Mouse (Mus musculus): ENCODE results near the gene Acvr1b. TPM values are rescaled to one million over a fixed set of nuclear protein-coding genes. Genes with fewer than 3 reads are reported as not detected.
A peak's percentile ranks its signal among the peaks of the same experiment; 100 is the strongest.

The Acvr1b gene
- polyA plus RNA-seq, 1 experiment from 2014 or later = 10.7 TPM

GRCm38 (mm10) chr15:101175613-101176283 is 1.9 kb downstream of the Acvr1b start:
- peaks cover 36% of the 10 kb centered on the region for H3K4me1 ChIP-seq (ENCODE audit: control insufficient read depth, insufficient read depth, low read length)
- H3K4me2 ChIP-seq (ENCODE audit: low read depth, low read length) = peak overlapping the region; percentile 86
- peak overlapping the region; percentile 95 for H3K9ac ChIP-seq (ENCODE audit: low read depth, low read length)
- DNase-seq (ENCODE audit: low spot score) = no peak
- no peaks in the 10 kb centered on the region for H3K27me3 ChIP-seq (replicated peaks; ENCODE audit: control insufficient read depth, insufficient read depth, low read length)
- peak overlapping the region; percentile 88 for H3K4me3 ChIP-seq (ENCODE audit: low read depth, low read length)
- 17% methylated on average over 17 of the region's 17 CpGs for WGBS
- no peaks in the 10 kb centered on the region for H3K9me3 ChIP-seq (ENCODE audit: control insufficient read depth, low read length)
- peak overlapping the region; percentile 44 for H3K27ac ChIP-seq (replicated peaks; ENCODE audit: low read depth, low read length)
- H3K36me3 ChIP-seq (ENCODE audit: control insufficient read depth, insufficient read depth, low read length) = no peaks in the 10 kb centered on the region
- no peak for ATAC-seq (ENCODE audit: low read depth)

GRCm38 (mm10) chr15:101176284-101176680 is 2.4 kb downstream of the Acvr1b start:
- peak overlapping the region; percentile 88; the same call in 1 of the 2 replicates for H3K4me3 ChIP-seq (ENCODE audit: low read depth, low read length)
- H3K36me3 ChIP-seq (ENCODE audit: control insufficient read depth, insufficient read depth, low read length) = no peaks in the 10 kb centered on the region
- ATAC-seq (ENCODE audit: low read depth) = no peak
- peaks cover 39% of the 10 kb centered on the region for H3K4me1 ChIP-seq (ENCODE audit: control insufficient read depth, insufficient read depth, low read length)
- peak overlapping the region; percentile 86 for H3K4me2 ChIP-seq (ENCODE audit: low read depth, low read length)
- no peak for DNase-seq (ENCODE audit: low spot score)
- H3K27me3 ChIP-seq (replicated peaks; ENCODE audit: control insufficient read depth, insufficient read depth, low read length) = no peaks in the 10 kb centered on the region
- no peak overlapping the region; the same call in 1 of the 2 replicates for H3K9ac ChIP-seq (ENCODE audit: low read depth, low read length)
- 43% methylated on average over 3 of the region's 3 CpGs for WGBS
- H3K27ac ChIP-seq (replicated peaks; ENCODE audit: low read depth, low read length) = no peak overlapping the region; the same call in 1 of the 2 replicates
- H3K9me3 ChIP-seq (ENCODE audit: control insufficient read depth, low read length) = no peaks in the 10 kb centered on the region

GRCm38 (mm10) chr15:101176795-101177691 is 3.2 kb downstream of the Acvr1b start:
- no peaks in the 10 kb centered on the region for H3K9me3 ChIP-seq (ENCODE audit: control insufficient read depth, low read length)
- ATAC-seq (ENCODE audit: low read depth) = no peak

GRCm38 (mm10) chr15:101180363-101181105 is 6.7 kb downstream of the Acvr1b start:
- 0 out of 2 replicates have a peak, but pooled peaks cover 3% of the 10 kb centered on the region for H3K36me3 ChIP-seq (ENCODE audit: control insufficient read depth, insufficient read depth, low read length)
- H3K4me3 ChIP-seq (ENCODE audit: low read depth, low read length) = no peak overlapping the region
- no peaks in the 10 kb centered on the region for H3K9me3 ChIP-seq (ENCODE audit: control insufficient read depth, low read length)
- DNase-seq (ENCODE audit: low spot score) (no peak), ATAC-seq (ENCODE audit: low read depth) (no peak)
- H3K4me2 ChIP-seq (ENCODE audit: low read depth, low read length) = no peak overlapping the region
- peaks cover 41% of the 10 kb centered on the region for H3K4me1 ChIP-seq (ENCODE audit: control insufficient read depth, insufficient read depth, low read length)
- H3K27ac ChIP-seq (replicated peaks; ENCODE audit: low read depth, low read length) = no peak overlapping the region
- 73% methylated on average over 15 of the region's 15 CpGs for WGBS
- H3K9ac ChIP-seq (ENCODE audit: low read depth, low read length) = no peak overlapping the region
- no peaks in the 10 kb centered on the region for H3K27me3 ChIP-seq (replicated peaks; ENCODE audit: control insufficient read depth, insufficient read depth, low read length)

More at GRCm38 (mm10) chr15:101176795-101177691, 3.2 kb downstream of the Acvr1b start:
- Histone ChIP-seq H3K9ac (ENCODE audit: low read depth, low read length) (no peak overlapping the region), H3K4me1 (ENCODE audit: control insufficient read depth, insufficient read depth, low read length) (peaks cover 43% of the 10 kb centered on the region), H3K4me3 (ENCODE audit: low read depth, low read length) (no peak overlapping the region), H3K36me3 (ENCODE audit: control insufficient read depth, insufficient read depth, low read length) (no peaks in the 10 kb centered on the region), H3K27me3 (replicated peaks; ENCODE audit: control insufficient read depth, insufficient read depth, low read length) (no peaks in the 10 kb centered on the region), H3K27ac (replicated peaks; ENCODE audit: low read depth, low read length) (no peak overlapping the region; the same call in 1 of the 2 replicates), H3K4me2 (ENCODE audit: low read depth, low read length) (peak overlapping the region; percentile 86; the same call in 1 of the 2 replicates)
- 52% methylated on average over 8 of the region's 8 CpGs for WGBS
- no peak for DNase-seq (ENCODE audit: low spot score)

GRCm38 (mm10) chr15:101181106-101181466 is 7.2 kb downstream of the Acvr1b start:
- ATAC-seq (ENCODE audit: low read depth) (no peak), DNase-seq (ENCODE audit: low spot score) (no peak)
- H3K4me3 ChIP-seq (ENCODE audit: low read depth, low read length) = no peak overlapping the region
- H3K27me3 ChIP-seq (replicated peaks; ENCODE audit: control insufficient read depth, insufficient read depth, low read length) = no peaks in the 10 kb centered on the region
- peaks cover 37% of the 10 kb centered on the region for H3K4me1 ChIP-seq (ENCODE audit: control insufficient read depth, insufficient read depth, low read length)
- H3K9ac ChIP-seq (ENCODE audit: low read depth, low read length) = no peak overlapping the region
- H3K9me3 ChIP-seq (ENCODE audit: control insufficient read depth, low read length) = no peaks in the 10 kb centered on the region
- WGBS = 35% methylated on average over 5 of the region's 5 CpGs
- 0 out of 2 replicates have a peak, but pooled peaks cover 8% of the 10 kb centered on the region for H3K36me3 ChIP-seq (ENCODE audit: control insufficient read depth, insufficient read depth, low read length)
- peak overlapping the region; percentile 11; the same call in 1 of the 2 replicates for H3K27ac ChIP-seq (replicated peaks; ENCODE audit: low read depth, low read length)
- no peak overlapping the region for H3K4me2 ChIP-seq (ENCODE audit: low read depth, low read length)

- Histone ChIP-seq H3K4me2 (ENCODE audit: low read depth, low read length) (no peak overlapping the region), H3K36me3 (ENCODE audit: control insufficient read depth, insufficient read depth, low read length) (0 out of 2 replicates have a peak, but pooled peaks cover 10% of the 10 kb centered on the region), H3K27me3 (replicated peaks; ENCODE audit: control insufficient read depth, insufficient read depth, low read length) (no peaks in the 10 kb centered on the region), H3K4me1 (ENCODE audit: control insufficient read depth, insufficient read depth, low read length) (peaks cover 33% of the 10 kb centered on the region), H3K9me3 (ENCODE audit: control insufficient read depth, low read length) (no peaks in the 10 kb centered on the region), H3K4me3 (ENCODE audit: low read depth, low read length) (no peak overlapping the region), H3K9ac (ENCODE audit: low read depth, low read length) (no peak overlapping the region), H3K27ac (replicated peaks; ENCODE audit: low read depth, low read length) (peak overlapping the region; percentile 11; the same call in 1 of the 2 replicates)
- 37% methylated on average over 4 of the region's 4 CpGs for WGBS
- ATAC-seq (ENCODE audit: low read depth) (no peak), DNase-seq (ENCODE audit: low spot score) (no peak)
Measured at GRCm38 (mm10) chr15:101181500-101181899, 7.6 kb downstream of the Acvr1b start.

GRCm38 (mm10) chr15:101182676-101183075 is 8.8 kb downstream of the Acvr1b start:
- Histone ChIP-seq H3K9ac (ENCODE audit: low read depth, low read length) (no peak overlapping the region), H3K36me3 (ENCODE audit: control insufficient read depth, insufficient read depth, low read length) (0 out of 2 replicates have a peak, but pooled peaks cover 10% of the 10 kb centered on the region), H3K4me3 (ENCODE audit: low read depth, low read length) (no peak overlapping the region), H3K27me3 (replicated peaks; ENCODE audit: control insufficient read depth, insufficient read depth, low read length) (no peaks in the 10 kb centered on the region), H3K27ac (replicated peaks; ENCODE audit: low read depth, low read length) (peak overlapping the region; percentile 67; the same call in 1 of the 2 replicates), H3K4me2 (ENCODE audit: low read depth, low read length) (no peak overlapping the region), H3K4me1 (ENCODE audit: control insufficient read depth, insufficient read depth, low read length) (peaks cover 24% of the 10 kb centered on the region), H3K9me3 (ENCODE audit: control insufficient read depth, low read length) (no peaks in the 10 kb centered on the region)
- 34% methylated on average over 5 of the region's 5 CpGs for WGBS
- DNase-seq (ENCODE audit: low spot score) (peak; percentile 82), ATAC-seq (ENCODE audit: low read depth) (peak; percentile 45; the same call in 1 of the 2 replicates)

- WGBS = 94% methylated on average over 8 of the region's 8 CpGs
Measured at GRCm38 (mm10) chr15:101184300-101184699, 10.4 kb downstream of the Acvr1b start.

More at GRCm38 (mm10) chr15:101184300-101184699, 10.4 kb downstream of the Acvr1b start:
- Histone ChIP-seq H3K4me3 (ENCODE audit: low read depth, low read length) (no peak overlapping the region), H3K9me3 (ENCODE audit: control insufficient read depth, low read length) (no peaks in the 10 kb centered on the region), H3K27me3 (replicated peaks; ENCODE audit: control insufficient read depth, insufficient read depth, low read length) (no peaks in the 10 kb centered on the region), H3K36me3 (ENCODE audit: control insufficient read depth, insufficient read depth, low read length) (0 out of 2 replicates have a peak, but pooled peaks cover 10% of the 10 kb centered on the region), H3K4me2 (ENCODE audit: low read depth, low read length) (no peak overlapping the region), H3K4me1 (ENCODE audit: control insufficient read depth, insufficient read depth, low read length) (peaks cover 21% of the 10 kb centered on the region), H3K27ac (replicated peaks; ENCODE audit: low read depth, low read length) (no peak overlapping the region), H3K9ac (ENCODE audit: low read depth, low read length) (no peak overlapping the region)
- ATAC-seq (ENCODE audit: low read depth) (no peak), DNase-seq (ENCODE audit: low spot score) (no peak)
